Mouse (Mus musculus) heart, embryonic 14.5 days (tissue): ENCODE data around the gene Nxnl1. TPM values are rescaled to one million over a fixed set of nuclear protein-coding genes. Genes with fewer than 3 reads are reported as not detected.

Experiments
- ATAC-seq: fragments of 200-750 bp; cut with Nextera tagmentation; 2 replicates; pipeline ENCODE4 v1.8.0; 2017; ENCODE audit warnings: low read depth, moderate TSS enrichment; ENCODE audit not compliant: insufficient number of reproducible peaks, insufficient read depth, low FRiP score
- H3K27ac ChIP-seq, 2 experiments: fragments of 200-500 bp in 1 of 2; fragments of 300-500 bp in 1 of 2; sonication (generic) in 1 of 2; replicated peaks in 1 of 2; 2 replicates each; pipeline ENCODE4 v1.5.1; 2012 to 2014; ENCODE audit warnings: low read depth in 2 of 2, low read length in 2 of 2, control low read depth in 1 of 2, mild to moderate bottlenecking in 1 of 2, mixed read lengths in 1 of 2; ENCODE audit not compliant: control insufficient read depth in 1 of 2, insufficient read depth in 1 of 2
- H3K27me3 ChIP-seq: fragments of 300-500 bp; sonication (generic); 2 replicates; pipeline ENCODE4 v1.6.1; 2014; ENCODE audit warnings: mild to moderate bottlenecking, low read length, control low read depth; ENCODE audit not compliant: control insufficient read depth, insufficient read depth
- H3K36me3 ChIP-seq: fragments of 300-500 bp; sonication (generic); 2 replicates; pipeline ENCODE4 v1.6.1; 2014; ENCODE audit warnings: mild to moderate bottlenecking, control low read depth, low read length, mixed read lengths; ENCODE audit not compliant: control insufficient read depth, insufficient read depth
- H3K4me1 ChIP-seq, 2 experiments: fragments of 200-500 bp in 1 of 2; fragments of 300-500 bp in 1 of 2; sonication (generic) in 1 of 2; 2 replicates each; pipeline ENCODE4 v1.6.1; 2012 to 2014; ENCODE audit warnings: low read length in 2 of 2, control low read depth in 1 of 2, mixed read lengths in 1 of 2; ENCODE audit not compliant: control insufficient read depth in 2 of 2, insufficient read depth in 2 of 2
- H3K4me2 ChIP-seq: fragments of 300-500 bp; sonication (generic); 2 replicates; pipeline ENCODE4 v1.6.1; 2014; ENCODE audit warnings: mild to moderate bottlenecking, low read length
- H3K4me3 ChIP-seq, 2 experiments: fragments of 200-500 bp in 1 of 2; fragments of 300-500 bp in 1 of 2; sonication (generic) in 1 of 2; 2 replicates each; pipeline ENCODE4 v1.5.1; 2012 to 2014; ENCODE audit warnings: low read length in 2 of 2, mild to moderate bottlenecking in 2 of 2, control low read depth in 1 of 2, low read depth in 1 of 2, moderate library complexity in 1 of 2; ENCODE audit not compliant: control insufficient read depth in 1 of 2, insufficient read depth in 1 of 2
- H3K9ac ChIP-seq: fragments of 300-500 bp; sonication (generic); 2 replicates; pipeline ENCODE4 v1.6.1; 2014; ENCODE audit warnings: mild to moderate bottlenecking, low read length
- H3K9me3 ChIP-seq: fragments of 300-500 bp; sonication (generic); 2 replicates; pipeline ENCODE4 v1.6.1; 2016; ENCODE audit warnings: low read length, control low read depth; ENCODE audit not compliant: control insufficient read depth
- WGBS: fragments of 180-500 bp; shearing (Covaris S2); extraction: QIAGEN DNeasy Blood & Tissue Kit; methylation state at CpG from one replicate; pipeline ENCODE4 v1.1.7; 2014; 5-methylcytosine and 5-hydroxymethylcytosine counted together
- polyA plus RNA-seq: library from polyadenylated mRNA; unstranded; fragments of >200 nt; fragmentation: Nextera tagmentation; extraction: Ambion mirVana; gene quantifications from 2 replicates; pipeline ENCODE4 v1.2.1, GENCODE M21; 2014

Nxnl1 gene
- polyA plus RNA-seq, 1 experiment from 2014 or later: not detected

DNA sequence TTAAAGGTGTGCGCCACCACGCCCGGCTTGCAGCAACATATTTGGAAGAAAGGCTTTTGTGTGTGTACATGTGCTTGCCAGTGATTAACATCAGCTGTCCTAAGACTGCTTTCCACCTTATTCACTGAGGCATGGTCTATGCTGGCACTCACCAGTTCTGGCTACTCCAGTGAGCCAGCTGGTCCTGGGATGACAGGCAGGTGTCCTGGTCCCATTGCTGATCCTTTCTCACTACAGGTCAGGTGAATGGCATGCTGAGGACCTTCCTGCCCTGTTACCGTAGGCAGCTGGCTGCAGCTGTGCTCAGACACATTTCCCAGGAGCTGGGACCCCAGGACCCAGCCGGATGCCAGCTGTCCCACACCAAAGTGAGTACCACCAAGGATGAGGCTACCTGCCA, 32.4 kb upstream of the Nxnl1 start:
- Histone ChIP-seq H3K4me2 (no peak overlapping the region), H3K36me3 (peaks cover 11% of the 10 kb centered on the region; the same call in 1 of the 2 replicates), H3K4me3 (no peak overlapping the region), H3K27me3 (peaks cover 32% of the 10 kb centered on the region), H3K27ac (no peak overlapping the region), H3K4me1 (peaks cover 9 to 12% of the 10 kb centered on the region in 2 experiments; a peak in 3 of 4 replicates), H3K9me3 (no peaks in the 10 kb centered on the region), H3K9ac (no peak overlapping the region)
- WGBS: 89% methylated on average over 5 of the region's 5 CpGs
- no peak for ATAC-seq

DNA sequence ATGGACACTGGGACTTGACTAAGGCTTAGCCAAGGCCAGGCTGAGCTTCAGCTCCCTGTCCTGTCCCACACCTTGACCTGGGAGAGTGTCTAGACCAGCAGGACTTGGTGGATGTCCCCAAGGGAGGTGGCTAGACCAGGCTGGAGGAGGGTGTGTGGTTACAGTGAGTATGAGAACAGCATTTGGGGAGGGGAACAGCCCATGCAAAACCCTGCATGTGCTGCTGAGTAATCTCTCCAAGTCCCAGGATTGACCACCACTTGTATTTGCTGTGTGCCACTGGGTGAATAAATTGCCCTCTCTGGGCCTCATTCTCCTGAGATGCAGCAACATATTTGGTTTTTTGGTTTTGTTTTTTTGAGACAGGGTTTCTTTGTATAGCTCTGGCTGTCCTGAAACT, 32.0 kb upstream of the Nxnl1 start:
- H3K36me3 ChIP-seq: peaks cover 11% of the 10 kb centered on the region; the same call in 1 of the 2 replicates

DNA sequence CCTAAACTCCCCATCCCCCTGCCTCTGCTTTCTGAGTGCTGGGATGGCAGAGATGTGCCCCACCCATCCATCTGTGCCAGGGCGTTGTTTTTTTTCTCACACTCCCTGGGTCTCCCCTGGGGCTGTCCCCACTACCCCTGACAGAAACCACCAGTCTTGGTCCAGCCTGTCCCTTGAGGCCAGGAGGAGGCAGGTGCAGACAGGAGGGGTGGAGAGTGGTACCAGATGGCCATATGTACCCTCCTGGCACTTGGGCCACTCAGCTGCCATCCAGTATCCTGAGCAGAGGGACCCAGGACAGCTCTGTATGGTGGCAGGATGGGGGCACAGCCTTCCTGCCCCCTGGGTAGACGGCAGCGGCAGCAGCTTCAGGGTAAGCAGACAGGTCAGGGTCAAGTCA, 31.1 kb upstream of the Nxnl1 start, which contains the start of gene Fam129c:
Gene Fam129c, plus strand, starts transcription at position 198 of the 400 bp plus-strand sequence.
- Histone ChIP-seq H3K9ac (no peak within 1 kb of the TSS), H3K9me3 (no peaks in the 10 kb centered on the region), H3K36me3 (peaks cover 11% of the 10 kb centered on the region; the same call in 1 of the 2 replicates), H3K27ac (no peak within 1 kb of the TSS), H3K4me2 (no peak within 1 kb of the TSS), H3K4me1 (peaks cover 7 to 15% of the 10 kb centered on the region in 2 experiments; a peak in 3 of 4 replicates), H3K4me3 (no peak within 1 kb of the TSS), H3K27me3 (peaks cover 20% of the 10 kb centered on the region)
- 80% methylated on average over 3 of the region's 3 CpGs for WGBS
- no peak for ATAC-seq

More for the DNA sequence above, 32.0 kb upstream of the Nxnl1 start:
- peaks cover 9 to 13% of the 10 kb centered on the region in 2 experiments; a peak in 3 of 4 replicates for H3K4me1 ChIP-seq
- H3K4me3 ChIP-seq: no peak overlapping the region
- H3K9me3 ChIP-seq: no peaks in the 10 kb centered on the region
- peaks cover 27% of the 10 kb centered on the region for H3K27me3 ChIP-seq
- no peak overlapping the region for H3K27ac ChIP-seq
- H3K9ac ChIP-seq: no peak overlapping the region
- H3K4me2 ChIP-seq: no peak overlapping the region
- no peak for ATAC-seq

DNA sequence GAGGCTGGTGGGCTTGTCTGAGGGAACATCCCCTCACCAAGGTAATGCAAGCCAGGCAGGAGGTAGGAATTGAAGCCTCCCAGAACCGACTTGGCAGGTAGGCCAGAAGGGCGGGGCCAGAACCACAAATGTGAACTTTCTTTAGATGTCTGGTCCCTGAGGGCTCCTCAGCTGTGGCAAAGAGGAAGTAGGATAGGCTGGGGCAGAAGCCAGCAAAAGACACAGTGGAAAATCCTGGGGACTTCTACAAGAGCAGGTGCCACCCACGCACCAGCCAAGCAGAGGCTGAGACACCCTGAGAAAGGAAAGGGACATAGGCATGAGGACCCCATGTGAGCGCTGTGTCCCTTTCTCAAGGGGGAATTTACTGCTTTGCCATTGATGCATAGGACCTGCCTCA, 30.4 kb upstream of the Nxnl1 start:
- 75% methylated on average over 4 of the region's 4 CpGs for WGBS
- Histone ChIP-seq H3K9ac (no peak overlapping the region), H3K27me3 (peaks cover 14% of the 10 kb centered on the region), H3K4me2 (no peak overlapping the region), H3K36me3 (peaks cover 11% of the 10 kb centered on the region; the same call in 1 of the 2 replicates), H3K4me1 (peaks cover 4 to 11% of the 10 kb centered on the region in 2 experiments; a peak in 3 of 4 replicates), H3K9me3 (no peaks in the 10 kb centered on the region), H3K27ac (no peak overlapping the region), H3K4me3 (no peak overlapping the region)
- ATAC-seq: no peak

DNA sequence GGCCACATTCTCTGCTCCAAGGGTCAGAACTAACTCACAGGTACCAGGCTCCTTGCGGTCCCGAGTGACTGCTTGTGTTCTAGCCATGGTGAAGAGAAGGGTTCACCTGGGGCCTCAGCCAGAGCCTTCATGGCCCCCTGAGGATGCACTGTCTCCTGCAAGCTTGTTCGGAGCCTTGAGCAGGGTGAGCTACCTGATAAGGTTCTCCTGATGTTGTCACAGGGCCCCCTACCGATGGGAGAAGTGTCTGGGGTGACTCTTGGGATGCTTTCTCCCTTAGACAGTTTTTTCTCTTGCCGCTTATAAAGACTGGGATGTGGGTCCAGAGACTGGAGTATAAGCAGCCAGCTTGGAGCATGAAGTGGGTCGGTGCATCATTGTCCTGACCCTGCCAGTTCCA, 30.0 kb upstream of the Nxnl1 start:
- Histone ChIP-seq H3K4me1 (peaks cover 4 to 11% of the 10 kb centered on the region in 2 experiments; a peak in 3 of 4 replicates), H3K27ac (no peak overlapping the region), H3K9ac (no peak overlapping the region), H3K9me3 (no peaks in the 10 kb centered on the region), H3K4me3 (no peak overlapping the region), H3K4me2 (no peak overlapping the region), H3K27me3 (peaks cover 10% of the 10 kb centered on the region), H3K36me3 (peaks cover 11% of the 10 kb centered on the region; the same call in 1 of the 2 replicates)
- WGBS: 53% methylated on average over 6 of the region's 6 CpGs
- no peak for ATAC-seq

DNA sequence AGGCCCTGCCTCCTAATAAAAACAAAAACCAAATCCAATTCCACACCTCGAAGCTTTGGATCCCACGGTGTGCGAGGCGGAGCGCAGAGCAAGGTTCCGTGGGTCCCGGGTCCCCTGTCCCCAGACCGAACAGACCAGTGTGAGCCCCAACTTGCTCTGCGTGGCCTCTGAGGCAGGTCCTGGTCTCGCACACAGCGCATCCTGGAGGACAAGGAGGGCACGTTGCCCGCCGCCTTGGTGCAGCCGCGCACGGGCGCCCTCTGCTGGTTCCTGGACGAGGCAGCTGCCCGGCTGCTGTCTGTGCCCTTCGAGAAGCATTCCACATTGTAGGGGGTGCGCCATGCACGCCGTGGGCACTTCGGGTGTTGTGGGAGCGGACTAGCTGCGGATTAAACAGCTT, 29.5 kb upstream of the Nxnl1 start:
- H3K4me3 ChIP-seq: no peak overlapping the region
- H3K27me3 ChIP-seq: peaks cover 7% of the 10 kb centered on the region; the same call in 1 of the 2 replicates
- peaks cover 8 to 16% of the 10 kb centered on the region in 2 experiments for H3K4me1 ChIP-seq
- H3K4me2 ChIP-seq: no peak overlapping the region
- 10% methylated on average over 27 of the region's 27 CpGs for WGBS
- no peak overlapping the region for H3K9ac ChIP-seq
- no peaks in the 10 kb centered on the region for H3K9me3 ChIP-seq
- no peak overlapping the region for H3K27ac ChIP-seq
- H3K36me3 ChIP-seq: peaks cover 11% of the 10 kb centered on the region; the same call in 1 of the 2 replicates
- no peak for ATAC-seq

DNA sequence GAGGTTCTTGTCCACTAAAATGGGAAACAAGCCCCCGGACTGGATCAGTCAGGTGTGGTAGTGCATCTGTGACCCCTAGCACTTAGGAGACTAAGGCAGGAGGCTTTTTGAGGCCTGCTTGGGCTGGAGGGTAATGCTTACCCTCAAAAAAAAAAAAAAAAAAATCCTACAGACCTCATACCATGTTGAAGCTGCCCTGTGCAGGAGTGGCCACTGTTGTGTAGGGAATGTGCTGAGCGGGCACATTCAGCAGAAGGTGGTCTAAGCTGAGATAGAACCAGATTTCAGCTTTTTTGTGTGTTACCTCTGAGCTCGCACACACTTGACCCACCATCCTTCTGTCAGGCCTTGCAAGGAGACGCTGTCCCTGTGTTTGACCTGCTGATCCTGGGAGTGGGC, 27.9 kb upstream of the Nxnl1 start:
- Histone ChIP-seq H3K4me1 (peaks cover 8 to 17% of the 10 kb centered on the region in 2 experiments), H3K4me2 (no peak overlapping the region), H3K27me3 (no peaks in the 10 kb centered on the region), H3K27ac (no peak overlapping the region), H3K9ac (no peak overlapping the region), H3K4me3 (no peak overlapping the region), H3K9me3 (no peaks in the 10 kb centered on the region), H3K36me3 (peaks cover 11% of the 10 kb centered on the region; the same call in 1 of the 2 replicates)
- WGBS: 91% methylated on average over 4 of the region's 4 CpGs
- ATAC-seq: no peak
